Mouse (Mus musculus) testis, adult 2 months (tissue): ENCODE results near the gene Lnpep. TPM values are rescaled to one million over a fixed set of nuclear protein-coding genes. Genes with fewer than 3 reads are reported as not detected.

Experiments used
- H3K27ac ChIP-seq: fragments of 200-500 bp; 2 replicates; pipeline ENCODE4 v1.5.1; 2012; ENCODE audit warnings: low read depth, low read length; ENCODE audit not compliant: control insufficient read depth, insufficient read depth
- H3K27me3 ChIP-seq: fragments of 200-500 bp; 2 replicates; pipeline ENCODE4 v1.6.1; 2012; ENCODE audit warnings: mild to moderate bottlenecking, low read length, moderate library complexity; ENCODE audit not compliant: control insufficient read depth, insufficient read depth
- H3K36me3 ChIP-seq: fragments of 200-500 bp; 2 replicates; pipeline ENCODE4 v1.6.1; 2012; ENCODE audit warnings: mild to moderate bottlenecking, low read length; ENCODE audit not compliant: control insufficient read depth, insufficient read depth
- H3K4me1 ChIP-seq: fragments of 200-500 bp; 2 replicates; pipeline ENCODE4 v1.6.1; 2012; ENCODE audit warnings: low read length; ENCODE audit not compliant: control insufficient read depth, insufficient read depth
- H3K4me3 ChIP-seq: fragments of 200-500 bp; 2 replicates; pipeline ENCODE4 v1.5.1; 2012; ENCODE audit warnings: low read depth, mild to moderate bottlenecking, low read length, moderate library complexity, mixed read lengths; ENCODE audit not compliant: control insufficient read depth
- CTCF ChIP-seq: fragments of 200-500 bp; IDR thresholded peaks from 2 replicates; pipeline ENCODE4 v1.5.1; 2012; ENCODE audit warnings: low read depth, mild to moderate bottlenecking, inconsistent platforms, low read length, moderate library complexity; ENCODE audit not compliant: control insufficient read depth, insufficient read depth, insufficient replicate concordance
- POLR2A ChIP-seq: fragments of 200-500 bp; IDR thresholded peaks from 2 replicates; pipeline ENCODE4 v1.6.1; 2012; ENCODE audit warnings: low read depth, mild to moderate bottlenecking, inconsistent platforms, low read length, moderate library complexity; ENCODE audit not compliant: control insufficient read depth
- polyA plus RNA-seq: library from polyadenylated mRNA; depleted of rRNA; stranded (reverse); fragments of >200 nt; gene quantifications from 2 replicates; pipeline ENCODE4 v1.2.3, GENCODE M21; 2012

The Lnpep gene
- polyA plus RNA-seq, 1 experiment = 3.5 TPM

DNA sequence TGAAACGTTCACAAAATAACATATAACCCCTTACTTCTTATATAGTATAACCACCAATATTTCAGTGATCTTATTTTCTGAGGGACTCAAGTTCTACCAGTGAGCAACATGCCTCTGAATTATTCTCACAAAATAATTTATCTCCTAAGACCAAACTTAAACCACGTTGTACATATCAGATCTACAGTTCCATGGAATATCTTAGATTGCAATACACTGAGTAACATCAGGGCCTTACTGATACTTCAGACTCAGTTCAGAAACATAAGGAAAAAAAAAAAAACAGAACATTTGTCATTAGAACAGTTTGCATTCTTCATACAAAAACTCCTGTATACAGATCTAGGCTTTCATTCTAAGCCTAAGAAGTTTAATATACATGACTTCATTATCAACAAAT, 26.5 kb downstream of the Lnpep start:
- Histone ChIP-seq H3K36me3 (no peaks in the 10 kb centered on the region), H3K27ac (no peak overlapping the region), H3K4me1 (no peaks in the 10 kb centered on the region), H3K27me3 (no peaks in the 10 kb centered on the region), H3K4me3 (no peak overlapping the region)
- no peak for TF ChIP-seq CTCF
- no peak for TF ChIP-seq POLR2A

DNA sequence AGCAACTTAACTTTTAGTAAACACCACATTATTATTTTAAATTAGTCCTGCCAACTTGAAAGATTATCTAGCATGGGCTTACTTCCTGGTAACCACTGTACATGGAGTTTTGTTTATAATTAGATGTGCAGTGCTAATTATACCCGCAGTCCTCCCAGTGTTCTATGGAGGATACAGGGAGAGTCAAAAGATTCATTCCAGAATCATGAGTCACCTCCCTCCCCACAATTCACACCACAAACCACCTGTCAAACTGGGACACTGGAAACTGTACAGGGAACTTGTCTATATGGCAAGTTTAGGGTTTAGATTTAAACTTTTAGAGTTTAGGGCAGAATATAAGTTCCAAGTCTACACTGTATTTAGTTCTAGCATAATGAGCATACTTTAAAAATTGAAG, 31.9 kb downstream of the Lnpep start:
- no peak for TF ChIP-seq CTCF
- TF ChIP-seq POLR2A = no peak
- no peak overlapping the region for H3K4me3 ChIP-seq
- H3K27me3 ChIP-seq = no peaks in the 10 kb centered on the region
- no peaks in the 10 kb centered on the region for H3K4me1 ChIP-seq
- no peak overlapping the region for H3K27ac ChIP-seq
- no peaks in the 10 kb centered on the region for H3K36me3 ChIP-seq

DNA sequence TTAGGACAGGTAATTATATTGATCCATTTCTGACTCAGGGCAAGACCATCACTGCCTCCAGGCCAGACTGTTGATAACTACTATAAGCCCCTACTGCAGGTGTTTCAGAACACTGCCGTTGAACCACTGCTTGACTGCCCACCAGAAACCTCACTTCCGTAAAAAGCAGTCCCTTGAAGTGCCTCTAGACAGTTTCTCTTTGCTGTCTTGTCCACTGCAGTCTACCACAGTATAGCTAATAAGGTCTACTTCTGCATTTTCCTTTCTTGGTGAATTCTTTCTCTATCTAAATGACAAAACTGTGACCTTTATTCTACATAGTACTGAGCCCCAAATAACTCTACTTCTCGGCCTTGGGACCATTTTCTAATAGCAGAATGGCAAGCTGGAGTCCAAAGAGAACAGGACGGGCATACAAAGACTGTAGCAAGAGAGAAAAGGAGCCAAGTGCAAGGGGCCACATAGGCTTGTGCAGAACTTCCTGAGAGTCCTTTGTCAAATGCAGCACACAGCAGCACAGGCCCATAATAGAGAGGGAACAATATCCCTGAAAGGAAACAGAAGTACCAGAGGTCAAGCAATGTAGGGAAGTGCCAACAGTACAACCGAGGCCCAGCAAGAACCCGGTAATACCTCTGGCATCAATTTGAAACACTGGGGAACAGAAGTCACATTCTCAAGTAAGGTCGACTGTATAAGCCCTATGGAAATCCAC, 37.4 kb downstream of the Lnpep start:
- Histone ChIP-seq H3K36me3 (no peaks in the 10 kb centered on the region), H3K27ac (no peak overlapping the region), H3K27me3 (no peaks in the 10 kb centered on the region), H3K4me1 (no peaks in the 10 kb centered on the region), H3K4me3 (no peak overlapping the region)
- TF ChIP-seq POLR2A (no peak), CTCF (no peak)

DNA sequence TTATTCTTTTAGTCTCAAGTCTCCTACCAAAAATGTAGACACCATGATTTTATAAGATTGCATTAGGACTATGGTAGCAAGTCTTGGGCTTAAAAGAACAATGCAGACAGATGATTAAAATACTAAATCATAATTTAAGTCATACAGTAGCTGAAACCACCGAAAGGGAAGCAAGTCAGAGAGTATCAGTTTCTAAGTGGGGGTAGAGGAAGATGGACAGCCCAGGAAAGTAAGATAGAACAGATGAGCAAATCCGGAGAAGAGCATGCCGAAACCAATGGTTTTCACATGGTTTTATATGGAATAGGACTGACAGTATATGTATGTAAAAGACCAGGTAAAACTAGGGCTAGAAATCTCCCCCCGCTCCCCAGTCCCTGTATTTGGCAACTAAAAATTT, 39.7 kb downstream of the Lnpep start:
- Histone ChIP-seq H3K36me3 (no peaks in the 10 kb centered on the region), H3K27ac (no peak overlapping the region), H3K4me3 (no peak overlapping the region), H3K27me3 (no peaks in the 10 kb centered on the region), H3K4me1 (no peaks in the 10 kb centered on the region)
- no peak for TF ChIP-seq POLR2A
- no peak for TF ChIP-seq CTCF

DNA sequence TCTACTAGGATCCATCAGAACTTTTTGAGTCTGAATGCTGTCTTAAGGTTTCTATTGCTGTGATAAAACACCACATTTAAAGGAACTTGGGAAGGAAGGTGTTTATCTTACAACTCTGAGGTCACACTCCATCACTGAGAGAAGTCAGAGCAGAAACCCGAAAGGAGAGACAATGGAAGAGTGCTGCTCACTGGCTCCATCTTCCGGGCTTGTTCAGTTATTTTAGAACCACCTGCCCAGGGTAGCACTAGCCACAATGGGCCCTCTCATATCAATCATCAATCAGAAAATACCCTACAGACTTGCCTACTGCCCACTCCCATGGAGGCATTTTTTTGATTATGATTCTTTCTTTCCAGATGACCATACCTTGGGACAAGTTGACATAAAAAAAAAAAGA, 41.0 kb downstream of the Lnpep start:
- Histone ChIP-seq H3K4me3 (no peak overlapping the region), H3K36me3 (no peaks in the 10 kb centered on the region), H3K27ac (no peak overlapping the region), H3K27me3 (no peaks in the 10 kb centered on the region), H3K4me1 (no peaks in the 10 kb centered on the region)
- TF ChIP-seq POLR2A = no peak
- no peak for TF ChIP-seq CTCF

DNA sequence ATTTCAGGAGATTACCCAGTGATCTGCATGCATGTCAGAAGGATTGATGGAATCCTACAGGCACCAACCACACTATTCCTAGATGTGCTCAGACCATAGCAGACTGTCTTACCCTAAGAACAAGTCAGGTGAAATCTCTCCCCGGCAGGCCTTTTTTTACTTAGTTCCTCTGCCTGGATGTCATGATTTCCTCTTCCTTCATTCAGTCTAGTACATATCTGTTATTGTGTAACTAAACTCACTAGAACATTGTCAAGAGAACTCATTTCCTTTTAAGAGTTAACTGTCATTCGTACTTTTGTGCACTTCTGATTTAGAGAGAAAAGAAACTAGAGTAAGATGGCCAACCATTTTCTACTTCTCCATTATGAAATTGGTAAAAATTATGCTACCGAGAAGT, 43.6 kb downstream of the Lnpep start:
- Histone ChIP-seq H3K36me3 (no peaks in the 10 kb centered on the region), H3K27ac (no peak overlapping the region), H3K27me3 (no peaks in the 10 kb centered on the region), H3K4me3 (no peak overlapping the region), H3K4me1 (no peaks in the 10 kb centered on the region)
- no peak for TF ChIP-seq POLR2A
- no peak for TF ChIP-seq CTCF

DNA sequence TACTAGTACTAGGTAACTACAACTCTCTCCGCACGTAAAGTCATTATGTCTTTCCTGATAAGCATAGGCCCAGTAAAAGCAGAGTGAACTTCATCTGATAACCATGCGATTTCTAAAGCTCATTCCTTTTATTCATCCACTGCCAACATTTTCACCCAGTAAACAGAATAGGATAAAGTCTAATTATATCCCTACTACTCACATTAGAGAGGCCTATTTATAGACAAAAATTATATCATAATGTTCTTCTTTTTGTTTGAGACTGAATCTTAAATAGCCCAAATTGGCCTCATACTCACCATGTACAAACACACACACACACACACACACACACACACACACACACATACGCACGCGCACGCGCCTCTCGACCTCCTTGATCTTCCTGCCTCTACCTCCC, 48.5 kb downstream of the Lnpep start:
- H3K4me3 ChIP-seq = no peak overlapping the region
- H3K27ac ChIP-seq = no peak overlapping the region
- H3K4me1 ChIP-seq = no peaks in the 10 kb centered on the region
- no peaks in the 10 kb centered on the region for H3K36me3 ChIP-seq
- no peaks in the 10 kb centered on the region for H3K27me3 ChIP-seq
- TF ChIP-seq CTCF (no peak), POLR2A (no peak)

DNA sequence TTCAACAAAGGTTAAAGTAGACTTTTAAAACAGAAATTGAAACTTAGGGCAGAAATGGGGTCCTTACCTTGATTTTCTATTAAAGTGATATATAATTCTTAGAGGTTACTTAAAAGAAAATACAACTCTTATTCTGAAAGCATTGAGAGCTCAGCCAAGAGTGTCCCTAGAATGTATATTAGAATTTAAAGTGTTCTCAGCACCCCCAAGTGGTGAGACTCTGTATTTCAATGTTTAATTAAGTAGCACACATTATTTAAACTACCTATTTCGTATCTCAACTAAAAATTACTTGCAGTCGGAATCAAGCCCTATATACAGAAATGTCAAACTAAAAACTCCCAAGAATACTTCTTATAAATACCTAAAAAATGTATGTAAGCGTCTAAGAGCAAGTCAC, 57.8 kb downstream of the Lnpep start:
- H3K4me1 ChIP-seq = no peaks in the 10 kb centered on the region
- TF ChIP-seq CTCF (no peak), POLR2A (no peak)
- H3K36me3 ChIP-seq = no peaks in the 10 kb centered on the region
- no peak overlapping the region for H3K4me3 ChIP-seq
- H3K27ac ChIP-seq = no peak overlapping the region
- H3K27me3 ChIP-seq = no peaks in the 10 kb centered on the region
